Mouse (Mus musculus): ENCODE results near the gene Allc. TPM values are rescaled to one million over a fixed set of nuclear protein-coding genes. Genes with fewer than 3 reads are reported as not detected.

Gene Allc
- polyA plus RNA-seq, 1 experiment from 2014 or later, result not detected

DNA sequence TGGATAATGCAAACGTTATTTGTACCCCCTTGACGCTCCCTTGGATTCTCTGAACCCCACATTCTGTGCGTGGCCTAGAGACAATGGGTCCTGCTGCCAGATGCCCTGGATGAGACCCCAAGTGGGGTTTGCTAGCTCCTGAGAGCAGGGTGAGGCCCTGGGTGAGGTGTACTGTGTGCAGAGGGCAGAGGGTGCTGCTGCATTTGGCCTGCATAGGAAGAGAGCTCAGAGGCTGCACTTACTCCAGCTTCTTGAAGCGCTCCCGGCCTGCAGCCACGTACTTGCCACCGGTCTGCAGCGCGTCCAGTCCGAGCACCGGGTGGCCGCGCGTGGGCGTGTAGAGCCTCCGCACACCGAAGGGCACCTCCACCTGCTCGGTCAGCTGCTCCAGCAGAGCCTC, 30.5 kb downstream of the Allc start:
- WGBS, result 51% methylated on average over 18 of the region's 18 CpGs
- no peak overlapping the region for H3K9ac ChIP-seq
- H3K27me3 ChIP-seq (ENCODE audit: insufficient read depth, low read length), result no peaks in the 10 kb centered on the region
- TF ChIP-seq CTCF (IDR thresholded peaks at IDR 0.05; ENCODE audit: low read depth), result no peak
- no peak overlapping the region for H3K27ac ChIP-seq (ENCODE audit: low read depth)
- no peaks in the 10 kb centered on the region for H3K9me3 ChIP-seq (ENCODE audit: low read depth, low read length)
- no peak for DNase-seq
- H3K4me1 ChIP-seq (ENCODE audit: insufficient read depth), result no peaks in the 10 kb centered on the region; the same call in 1 of the 2 replicates
- ATAC-seq (ENCODE audit: insufficient read depth), result no peak
- H3K4me3 ChIP-seq (ENCODE audit: low read depth, low read length), result no peak overlapping the region
- 0 out of 2 replicates have a peak overlapping the region, but pooled peaks have one; percentile 25 for H3K4me2 ChIP-seq
- no peaks in the 10 kb centered on the region for H3K36me3 ChIP-seq (ENCODE audit: insufficient read depth)

DNA sequence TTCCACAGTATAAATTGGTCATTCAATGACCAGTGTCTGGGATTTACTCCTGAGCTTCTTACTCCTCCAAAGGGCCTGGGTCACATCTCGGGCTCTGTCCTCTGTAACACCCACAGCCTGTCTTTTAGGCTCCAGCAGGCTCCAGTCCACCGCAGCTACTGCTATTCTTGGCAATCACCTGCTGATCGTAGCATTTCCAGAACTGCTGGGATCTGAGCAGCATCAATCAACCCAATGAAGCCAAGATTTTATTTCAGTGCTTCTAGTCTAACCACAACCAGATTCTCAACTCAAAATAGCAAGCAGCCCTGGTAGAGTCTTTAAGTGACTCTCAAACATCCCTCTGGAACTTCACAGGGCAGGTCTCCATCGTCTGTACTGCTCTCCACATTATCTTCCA, 33.4 kb downstream of the Allc start:
- Histone ChIP-seq H3K27me3 (ENCODE audit: insufficient read depth, low read length) (no peaks in the 10 kb centered on the region), H3K36me3 (ENCODE audit: insufficient read depth) (no peaks in the 10 kb centered on the region), H3K4me3 (ENCODE audit: low read depth, low read length) (no peak overlapping the region), H3K4me1 (ENCODE audit: insufficient read depth) (no peaks in the 10 kb centered on the region; the same call in 1 of the 2 replicates), H3K9me3 (ENCODE audit: low read depth, low read length) (no peaks in the 10 kb centered on the region), H3K9ac (no peak overlapping the region), H3K27ac (ENCODE audit: low read depth) (no peak overlapping the region), H3K4me2 (no peak overlapping the region)
- WGBS, result 38% methylated on average over 4 of the region's 4 CpGs
- ATAC-seq (ENCODE audit: insufficient read depth), result 0 out of 2 replicates have a peak, but pooled peaks have one; percentile 24
- TF ChIP-seq CTCF (IDR thresholded peaks at IDR 0.05; ENCODE audit: low read depth), result no peak
- no peak for DNase-seq

DNA sequence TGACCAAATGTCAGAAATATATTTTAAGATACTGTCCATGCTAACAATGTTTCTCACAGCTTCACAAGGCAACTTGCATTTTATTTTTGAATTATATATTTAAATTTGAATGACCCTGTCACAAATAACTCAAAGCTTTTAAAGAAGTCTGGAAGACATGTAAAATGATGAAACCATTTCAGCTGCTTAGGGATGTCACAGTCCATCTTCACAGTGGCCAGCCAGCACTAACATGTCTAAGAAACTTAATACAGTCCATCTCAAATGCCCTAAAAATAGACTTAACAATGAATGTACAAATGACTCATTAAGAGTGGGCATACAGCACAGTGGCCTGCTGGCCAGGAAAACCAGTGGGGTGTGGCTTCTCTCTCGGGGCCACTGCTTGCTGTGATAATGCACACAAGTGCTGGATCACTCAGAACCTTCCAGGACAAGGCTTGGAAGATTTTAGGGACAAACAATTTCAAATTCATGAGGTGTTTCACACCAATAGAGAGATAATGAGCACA, 68.0 kb downstream of the Allc start:
- ATAC-seq (ENCODE audit: insufficient read depth) (no peak), DNase-seq (no peak)
- Histone ChIP-seq H3K27ac (ENCODE audit: low read depth) (no peak overlapping the region), H3K36me3 (ENCODE audit: insufficient read depth) (no peaks in the 10 kb centered on the region), H3K4me1 (ENCODE audit: insufficient read depth) (no peaks in the 10 kb centered on the region), H3K9ac (no peak overlapping the region), H3K27me3 (ENCODE audit: insufficient read depth, low read length) (no peaks in the 10 kb centered on the region), H3K4me2 (no peak overlapping the region), H3K9me3 (ENCODE audit: low read depth, low read length) (0 out of 2 replicates have a peak, but pooled peaks cover 4% of the 10 kb centered on the region), H3K4me3 (ENCODE audit: low read depth, low read length) (no peak overlapping the region)
- no peak for TF ChIP-seq CTCF (IDR thresholded peaks at IDR 0.05; ENCODE audit: low read depth)
- 43% methylated on average over 1 of the region's 1 CpGs for WGBS

DNA sequence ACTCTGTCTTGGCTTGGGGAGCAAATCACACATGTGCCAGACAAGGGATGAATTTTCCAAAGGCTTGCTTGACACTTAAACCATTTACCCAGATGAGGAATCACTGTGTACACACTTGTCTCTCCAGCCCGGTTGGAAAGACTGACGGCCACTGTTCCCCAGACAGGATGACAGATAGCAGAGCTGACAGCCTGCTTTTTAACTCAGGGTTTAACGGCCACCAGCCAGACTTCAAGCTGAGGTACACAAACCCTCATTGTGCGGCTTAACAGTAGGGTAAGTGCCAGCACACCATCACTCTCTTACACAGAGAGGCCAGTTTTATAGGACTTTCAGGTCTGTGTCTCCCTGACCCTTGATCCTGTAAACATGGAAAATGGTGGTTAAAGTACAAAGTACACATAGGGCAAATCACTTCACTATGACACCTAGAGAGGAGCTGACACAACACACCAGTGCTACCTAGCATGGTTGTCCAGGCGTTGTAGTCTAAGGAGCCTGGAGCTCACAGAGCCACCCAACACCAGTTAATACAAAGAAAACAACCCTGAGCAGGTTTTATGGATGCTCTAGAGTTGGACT, 72.5 kb downstream of the Allc start:
- Histone ChIP-seq H3K9me3 (ENCODE audit: low read depth, low read length) (0 out of 2 replicates have a peak, but pooled peaks cover 4% of the 10 kb centered on the region), H3K27me3 (ENCODE audit: insufficient read depth, low read length) (no peaks in the 10 kb centered on the region), H3K27ac (ENCODE audit: low read depth) (no peak overlapping the region), H3K4me3 (ENCODE audit: low read depth, low read length) (no peak overlapping the region), H3K36me3 (ENCODE audit: insufficient read depth) (no peaks in the 10 kb centered on the region), H3K4me2 (no peak overlapping the region), H3K9ac (no peak overlapping the region), H3K4me1 (ENCODE audit: insufficient read depth) (no peaks in the 10 kb centered on the region)
- 24% methylated on average over 5 of the region's 5 CpGs for WGBS
- DNase-seq, result no peak
- TF ChIP-seq CTCF (IDR thresholded peaks at IDR 0.05; ENCODE audit: low read depth), result no peak
- no peak for ATAC-seq (ENCODE audit: insufficient read depth)

Other genes with a start within 250 kb of the Allc start
- 0.37 TPM in 1 of 2 replicates, not detected in the other for gene Dcdc2c, start 30.1 kb downstream of the Allc start, polyA plus RNA-seq (2014; fragmentation: Nextera tagmentation; extraction: Ambion mirVana)
- gene Colec11, start 40.9 kb upstream of the Allc start, polyA plus RNA-seq (2014; fragmentation: Nextera tagmentation; extraction: Ambion mirVana), result 2.6 and 3.4 TPM in 2 replicates
- 950 and 1,052 TPM in 2 replicates for gene Rps7, start 53.4 kb upstream of the Allc start, polyA plus RNA-seq (2014; fragmentation: Nextera tagmentation; extraction: Ambion mirVana)
- 30.0 and 32.8 TPM in 2 replicates for gene Rnaseh1, start 67.1 kb upstream of the Allc start, polyA plus RNA-seq (2014; fragmentation: Nextera tagmentation; extraction: Ambion mirVana)
- 80.8 and 83.7 TPM in 2 replicates for gene Adi1, start 92.7 kb upstream of the Allc start, polyA plus RNA-seq (2014; fragmentation: Nextera tagmentation; extraction: Ambion mirVana)
- gene Trappc12, start 167.9 kb upstream of the Allc start, polyA plus RNA-seq (2014; fragmentation: Nextera tagmentation; extraction: Ambion mirVana), result 41.7 and 43.5 TPM in 2 replicates
- 28.5 and 29.4 TPM in 2 replicates for gene Eipr1, start 169.3 kb upstream of the Allc start, polyA plus RNA-seq (2014; fragmentation: Nextera tagmentation; extraction: Ambion mirVana)

Measured in lung, embryonic 14.5 days (tissue).